Mouse (Mus musculus): ENCODE results near the gene Zdhhc18. TPM values are rescaled to one million over a fixed set of nuclear protein-coding genes. Genes with fewer than 3 reads are reported as not detected.

Gene Zdhhc18
- total RNA-seq, 1 experiment from 2014 or later: 20.9 TPM

- no peak for DNase-seq
Measured at GRCm38 (mm10) chr4:133631071-133631768, 18.7 kb downstream of the Zdhhc18 start.

- DNase-seq: no peak
Measured at GRCm38 (mm10) chr4:133630326-133630920, 19.5 kb downstream of the Zdhhc18 start.

- no peak for DNase-seq
Measured at GRCm38 (mm10) chr4:133629191-133629590, 20.8 kb downstream of the Zdhhc18 start.

- no peak for DNase-seq
Measured at GRCm38 (mm10) chr4:133628517-133628916, 21.4 kb downstream of the Zdhhc18 start.

- DNase-seq: no peak
Measured at GRCm38 (mm10) chr4:133627039-133627438, 22.9 kb downstream of the Zdhhc18 start.

- DNase-seq: no peak
Measured at GRCm38 (mm10) chr4:133626621-133627020, 23.3 kb downstream of the Zdhhc18 start.

GRCm38 (mm10) chr4:133626221-133626620 lies 23.7 kb downstream of the Zdhhc18 start:
- no peak for DNase-seq

GRCm38 (mm10) chr4:133625621-133626071 lies 24.3 kb downstream of the Zdhhc18 start:
- DNase-seq: peak; percentile 45

- no peak for DNase-seq
Measured at GRCm38 (mm10) chr4:133624830-133625229, 25.1 kb downstream of the Zdhhc18 start.

GRCm38 (mm10) chr4:133622161-133622695 lies 27.7 kb downstream of the Zdhhc18 start:
- no peak for DNase-seq

GRCm38 (mm10) chr4:133620668-133621067 lies 29.3 kb downstream of the Zdhhc18 start:
- no peak for DNase-seq

- DNase-seq: no peak
Measured at GRCm38 (mm10) chr4:133619473-133620136, 30.3 kb downstream of the Zdhhc18 start.

- DNase-seq: no peak
Measured at GRCm38 (mm10) chr4:133617936-133618335, 32.0 kb downstream of the Zdhhc18 start.

GRCm38 (mm10) chr4:133615416-133615815 lies 34.5 kb downstream of the Zdhhc18 start:
- DNase-seq: no peak

- DNase-seq: peak; percentile 75
Measured at GRCm38 (mm10) chr4:133614274-133614761, 35.6 kb downstream of the Zdhhc18 start.

GRCm38 (mm10) chr4:133613867-133614266 lies 36.1 kb downstream of the Zdhhc18 start:
- DNase-seq: no peak

- no peak for DNase-seq
Measured at GRCm38 (mm10) chr4:133613026-133613425, 36.9 kb downstream of the Zdhhc18 start.

- DNase-seq: no peak
Measured at GRCm38 (mm10) chr4:133612416-133612815, 37.5 kb downstream of the Zdhhc18 start.

- DNase-seq: no peak
Measured at GRCm38 (mm10) chr4:133611815-133612214, 38.1 kb downstream of the Zdhhc18 start.

- peak; percentile 89 for DNase-seq
Measured at GRCm38 (mm10) chr4:133609719-133610118, 40.2 kb downstream of the Zdhhc18 start.

- DNase-seq: no peak
Measured at GRCm38 (mm10) chr4:133607284-133607683, 42.7 kb downstream of the Zdhhc18 start.

- DNase-seq: no peak
Measured at GRCm38 (mm10) chr4:133605330-133605729, 44.6 kb downstream of the Zdhhc18 start.

GRCm38 (mm10) chr4:133604856-133605255 lies 45.1 kb downstream of the Zdhhc18 start:
- no peak for DNase-seq
